Mouse (Mus musculus): Measurements from ENCODE around the gene Atp5g1.

Atp5g1 gene

GRCm38 (mm10) chr11:96028130-96028529 lies 47.3 kb downstream of the Atp5g1 start:
- in situ Hi-C loops (cut with MboI) = no loop called here

- in situ Hi-C loops (cut with MboI) = no loop called here
Measured at GRCm38 (mm10) chr11:96020622-96021021, 54.8 kb downstream of the Atp5g1 start.

Measured in mature B cell (primary cell).